Mouse (Mus musculus) adrenal gland, adult 8-10 months (tissue): ENCODE measurements around the gene Ttyh3. TPM values are rescaled to one million over a fixed set of nuclear protein-coding genes. Genes with fewer than 3 reads are reported as not detected.

Experiments
- DNase-seq: peaks from one replicate; pipeline ENCODE4 v3.0.0; 2022
- total RNA-seq, 4 experiments: library from RNA; stranded (reverse); gene quantifications; 2 replicates each; pipeline ENCODE4 v1.2.4; 2022

Ttyh3 gene
- total RNA-seq, 4 experiments from 2014 or later: 49.8 to 100 (median 77.4) TPM

DNA sequence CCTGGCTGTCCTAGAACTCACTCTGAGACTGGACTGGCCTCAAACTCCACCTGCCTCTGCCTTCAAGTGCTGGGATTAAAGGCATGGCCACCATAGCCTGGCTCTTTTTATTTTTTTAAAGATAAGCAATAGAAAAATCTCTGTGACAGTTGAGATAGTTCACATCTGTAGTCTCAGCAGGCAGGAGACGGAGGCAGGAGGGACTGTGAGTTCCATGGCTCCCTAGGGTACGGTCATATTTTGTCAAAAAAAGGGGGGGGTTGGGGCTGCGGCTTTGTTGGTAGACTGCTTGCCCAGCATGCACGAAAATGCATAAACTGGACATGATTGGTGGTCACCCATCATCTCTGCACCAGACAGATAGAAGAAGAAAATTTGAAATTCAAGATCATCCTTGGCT, 77.6 kb downstream of the Ttyh3 start:
- no peak for DNase-seq

Other genes starting within 250 kb of the Ttyh3 start
- 100 to 1,000 TPM; 162 to 201 (median 183) TPM for gene Eif3b, start 229.7 kb downstream of the Ttyh3 start, total RNA-seq
- gene Gm4869, start 203.4 kb downstream of the Ttyh3 start, total RNA-seq: under 1 TPM in 3 of 4 experiments, not detected in 1; 0.15 to 0.24 (median 0.22) TPM
- 10 to 100 TPM in 2 of 4 experiments, 1 to 10 TPM in 2; 8.7 to 15.1 (median 10.3) TPM for gene Chst12, start 143.5 kb downstream of the Ttyh3 start, total RNA-seq
- not detected for gene Grifin, start 84.0 kb downstream of the Ttyh3 start, total RNA-seq
- 10 to 100 TPM; 11.6 to 18.9 (median 17.2) TPM for gene Lfng, start 41.7 kb downstream of the Ttyh3 start, total RNA-seq
- gene Iqce, start 53.3 kb upstream of the Ttyh3 start, total RNA-seq: 10 to 100 TPM; 21.0 to 45.5 (median 36.7) TPM
- gene Brat1, start 56.0 kb upstream of the Ttyh3 start, total RNA-seq: 10 to 100 TPM; 22.0 to 24.8 (median 22.9) TPM
- gene Amz1, start 75.1 kb upstream of the Ttyh3 start, total RNA-seq: 1 to 10 TPM in 2 of 4 experiments, under 1 TPM in 2; 0.59 to 1.8 (median 1.2) TPM
- gene Gna12, start 181.4 kb upstream of the Ttyh3 start, total RNA-seq: 100 to 1,000 TPM; 135 to 173 (median 141) TPM